Mouse (Mus musculus): Measurements from ENCODE around the gene Aldh16a1.

DNA sequence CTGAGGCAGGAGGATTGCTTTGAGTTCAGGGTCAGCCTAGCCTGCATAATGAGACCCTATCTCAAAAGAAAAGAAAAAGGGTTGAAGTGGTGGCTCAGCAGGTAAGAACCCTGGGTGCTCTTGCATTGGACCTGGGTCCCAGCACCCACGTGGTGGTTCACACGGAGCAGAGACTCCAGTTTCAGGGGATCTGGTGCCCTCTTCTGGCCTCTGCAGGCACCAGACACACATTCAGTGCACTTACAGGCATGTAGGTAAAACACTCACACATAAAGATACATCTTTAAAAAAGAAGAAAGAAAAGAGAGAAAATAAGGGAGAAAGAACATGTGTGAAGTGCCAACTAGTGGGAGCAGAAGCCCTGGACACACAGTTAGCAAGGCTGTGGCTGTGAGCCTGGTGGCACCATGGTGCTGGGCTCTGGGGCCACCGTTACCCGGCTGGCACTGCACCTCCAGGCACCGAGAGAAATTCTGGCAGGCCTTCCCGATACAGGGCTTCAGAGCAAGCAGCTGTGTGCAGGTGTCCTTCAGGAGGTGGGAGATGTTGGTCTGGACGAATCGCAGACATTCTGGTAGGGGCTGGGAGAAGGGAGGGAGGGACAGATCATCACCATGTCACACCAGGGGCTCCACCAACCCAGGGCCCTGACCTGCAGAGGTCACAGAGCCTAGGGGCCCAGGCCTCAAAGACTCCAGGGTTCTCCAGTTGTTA lies 20.8 kb downstream of the Aldh16a1 start:
- no peak for TF ChIP-seq POLR2A (IDR thresholded peaks at IDR 0.05; ENCODE audit: low read depth, low read length)
- TF ChIP-seq CTCF (conservative IDR thresholded peaks at IDR 0.05; ENCODE audit: insufficient read depth, insufficient read length, low read depth, low read length): peak; percentile 33; the same call in 1 of the 2 replicates

Data from kidney, adult 2 months (tissue).